Mouse (Mus musculus) heart, adult 9 months (tissue): ENCODE measurements around the gene Gcsh.

Experiments used
- DNase-seq, 2 experiments: peaks; one replicate each; pipeline ENCODE4 v3.0.0; 2022; ENCODE audit warnings: low spot score in 2 of 2

Gene Gcsh

DNA sequence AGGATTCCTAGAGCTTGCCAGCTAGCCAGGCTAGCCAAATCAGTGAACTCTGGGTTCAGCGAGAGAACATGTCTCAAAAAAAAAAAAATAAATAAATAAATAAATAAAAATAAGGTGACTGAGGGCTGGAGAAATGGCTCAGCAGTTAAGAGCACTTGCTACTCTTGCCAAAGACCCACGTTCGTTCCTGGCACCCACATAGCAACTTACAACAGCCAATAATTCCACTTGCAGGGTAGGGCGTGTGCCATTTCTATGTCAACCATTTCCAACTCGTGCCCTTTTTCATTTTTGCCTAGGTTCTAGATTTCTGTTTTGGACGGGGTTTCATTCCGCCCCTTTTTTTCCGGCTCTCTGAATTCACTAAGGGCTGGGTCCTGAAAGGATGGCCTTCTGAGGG, 15.3 kb downstream of the Gcsh start:
- no peak for DNase-seq

DNA sequence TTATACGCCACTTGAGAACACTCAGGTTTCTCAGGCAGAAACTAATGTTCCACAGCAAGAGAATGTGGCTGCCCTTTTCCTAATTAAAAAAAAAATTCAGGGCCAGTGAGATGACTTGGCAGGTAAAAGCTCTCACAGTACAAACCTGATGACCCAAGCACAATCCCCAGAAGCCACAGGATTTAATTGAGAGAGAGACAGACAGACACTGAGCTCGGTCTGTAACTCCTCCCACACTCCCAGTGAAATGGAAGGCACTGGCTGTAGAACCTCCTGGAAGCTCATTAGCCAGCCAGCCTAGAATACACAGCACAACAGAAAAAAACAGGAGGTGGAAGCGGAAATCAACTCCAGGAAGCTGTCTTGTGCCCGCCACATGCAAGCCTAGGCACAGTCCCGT, 17.7 kb downstream of the Gcsh start:
- DNase-seq, result no peak

GRCm38 (mm10) chr8:116975066-116975465, 18.3 kb downstream of the Gcsh start:
- DNase-seq, result no peak

DNA sequence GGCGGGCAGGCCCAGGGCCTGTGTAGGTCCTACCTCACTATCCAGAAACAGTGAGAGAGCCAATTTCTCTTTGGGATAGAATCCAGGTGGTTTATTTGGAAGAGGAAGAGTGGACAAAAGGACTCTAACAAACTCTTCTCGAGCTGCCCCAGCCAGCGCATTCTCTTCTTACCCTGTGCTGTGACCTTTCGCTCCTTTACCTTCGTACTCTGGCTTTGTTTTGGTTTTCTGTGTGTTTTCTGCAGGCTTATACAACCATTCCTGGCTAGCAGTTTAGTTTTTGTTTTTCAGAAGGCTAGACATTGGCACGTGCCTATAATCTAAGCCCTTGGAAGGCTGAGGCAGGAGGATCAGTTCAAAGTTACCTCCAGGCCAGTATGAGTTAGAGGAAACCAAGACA, 23.8 kb downstream of the Gcsh start:
- no peak for DNase-seq

GRCm38 (mm10) chr8:116954415-116954814, 38.9 kb downstream of the Gcsh start:
- DNase-seq, result no peak

GRCm38 (mm10) chr8:116952428-116952827, 40.9 kb downstream of the Gcsh start:
- DNase-seq, result no peak

DNA sequence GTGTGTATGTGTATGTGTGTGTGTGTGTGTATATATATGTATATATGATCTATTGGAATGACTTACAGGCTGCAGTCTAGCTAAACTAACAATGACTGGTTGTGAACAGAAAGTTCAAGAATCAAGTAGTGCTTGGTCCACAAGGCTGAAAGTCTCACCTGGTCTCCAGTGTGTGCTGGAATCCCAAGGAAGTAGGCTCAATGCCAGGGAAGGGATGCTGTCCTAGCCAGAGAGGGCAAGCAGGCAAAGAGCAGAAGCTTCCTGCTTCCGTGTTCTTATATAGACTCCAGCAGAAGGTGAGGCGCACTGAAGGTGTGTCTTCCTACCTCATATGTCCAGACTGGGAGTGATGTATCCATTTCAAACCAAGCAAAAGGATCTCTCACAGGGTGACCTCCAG, 41.6 kb downstream of the Gcsh start:
- DNase-seq, result no peak

DNA sequence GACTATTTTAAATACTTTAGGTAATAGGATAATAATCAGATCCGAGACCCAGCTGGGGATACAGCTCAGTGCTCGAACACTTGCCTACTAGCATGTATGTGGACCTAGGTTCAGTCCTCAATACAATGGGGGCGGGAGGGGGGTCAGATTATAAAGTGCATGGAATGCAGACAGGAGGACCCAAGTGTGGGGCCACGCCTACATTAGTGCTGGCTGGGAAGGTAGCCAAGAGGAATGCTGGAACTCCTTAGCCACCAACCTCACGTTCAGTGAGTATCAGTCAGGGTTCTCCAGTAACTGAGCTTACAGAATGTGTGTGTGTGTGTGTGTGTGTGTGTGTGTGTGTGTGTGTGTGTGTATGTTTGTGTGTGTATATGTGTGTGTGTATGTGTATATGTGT, 42.0 kb downstream of the Gcsh start:
- no peak for DNase-seq

GRCm38 (mm10) chr8:116947589-116947988, 45.7 kb downstream of the Gcsh start:
- no peak for DNase-seq

DNA sequence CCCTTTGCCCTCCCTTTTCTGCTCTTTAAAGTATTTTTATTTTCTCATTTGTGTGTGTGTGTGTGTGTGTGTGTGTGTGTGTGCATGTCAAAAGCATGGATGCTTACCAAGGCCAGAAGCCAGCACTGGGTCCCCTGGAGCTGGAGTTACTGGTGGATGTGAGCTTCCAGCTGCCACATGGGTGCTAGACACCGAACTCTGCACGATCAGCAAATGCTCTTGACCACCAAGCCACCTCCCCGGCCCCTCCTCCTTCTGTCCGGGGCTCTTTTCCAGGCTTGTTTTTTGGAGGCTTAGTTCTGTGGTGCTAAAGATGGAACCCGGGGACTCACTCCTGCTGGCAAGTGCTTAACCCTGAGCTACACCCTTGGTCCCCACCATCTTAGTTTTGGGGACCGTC, 46.5 kb downstream of the Gcsh start:
- peak; percentile 27 to 31 for DNase-seq

GRCm38 (mm10) chr8:116946268-116946838, 47.0 kb downstream of the Gcsh start:
- DNase-seq, result peak; percentile 62 to 67

DNA sequence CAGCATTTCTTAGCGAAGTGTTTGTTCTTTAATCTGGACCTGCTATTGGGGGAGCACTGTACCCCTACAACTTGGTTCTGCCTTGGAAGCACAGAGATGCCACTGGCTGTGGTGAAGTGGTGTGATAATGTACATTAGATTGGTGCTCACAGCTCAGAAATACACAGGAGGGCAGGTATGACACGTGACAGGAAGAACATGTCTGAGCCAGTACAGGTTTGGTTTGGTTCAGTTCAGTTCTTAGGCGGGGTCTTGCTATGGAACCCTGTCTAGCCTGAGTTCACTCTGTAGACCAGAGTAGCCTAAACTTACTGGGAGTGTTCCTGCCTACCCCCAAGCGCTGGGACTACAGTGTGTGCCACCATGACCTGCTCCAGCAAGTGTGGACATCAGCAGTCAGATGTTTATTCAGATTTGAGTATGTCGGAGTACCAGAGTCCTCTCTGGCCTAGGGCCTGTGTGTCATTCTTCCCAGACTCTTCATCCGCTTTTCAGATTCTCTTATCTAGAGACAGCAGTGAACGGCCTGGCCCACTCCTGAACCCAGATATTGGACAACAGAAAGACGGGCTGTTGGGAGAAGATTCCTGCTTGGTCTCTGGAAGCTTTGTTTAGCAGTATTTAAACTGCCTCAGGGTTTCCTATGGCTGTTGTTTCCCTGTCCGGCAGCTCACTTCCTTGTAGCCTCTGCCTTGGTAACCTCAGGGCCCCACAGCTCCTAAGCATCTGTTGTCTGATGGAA, 48.0 kb downstream of the Gcsh start:
- DNase-seq, result no peak

DNA sequence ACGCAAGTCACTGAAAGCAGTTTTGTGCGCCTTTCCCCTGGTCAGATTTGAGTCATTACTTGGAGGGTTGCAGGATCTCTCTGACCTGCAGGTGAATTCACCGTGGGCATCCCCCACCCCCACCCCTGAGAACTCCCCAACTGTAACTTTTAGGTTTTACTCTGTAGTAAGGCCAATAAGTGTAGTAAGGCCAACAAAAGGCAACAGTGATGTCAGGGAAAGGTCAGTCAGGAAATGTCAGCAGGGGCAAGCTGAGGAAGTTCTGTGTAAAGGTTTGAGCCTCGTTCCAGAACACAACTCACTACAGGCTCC, 49.0 kb downstream of the Gcsh start:
- no peak for DNase-seq

DNA sequence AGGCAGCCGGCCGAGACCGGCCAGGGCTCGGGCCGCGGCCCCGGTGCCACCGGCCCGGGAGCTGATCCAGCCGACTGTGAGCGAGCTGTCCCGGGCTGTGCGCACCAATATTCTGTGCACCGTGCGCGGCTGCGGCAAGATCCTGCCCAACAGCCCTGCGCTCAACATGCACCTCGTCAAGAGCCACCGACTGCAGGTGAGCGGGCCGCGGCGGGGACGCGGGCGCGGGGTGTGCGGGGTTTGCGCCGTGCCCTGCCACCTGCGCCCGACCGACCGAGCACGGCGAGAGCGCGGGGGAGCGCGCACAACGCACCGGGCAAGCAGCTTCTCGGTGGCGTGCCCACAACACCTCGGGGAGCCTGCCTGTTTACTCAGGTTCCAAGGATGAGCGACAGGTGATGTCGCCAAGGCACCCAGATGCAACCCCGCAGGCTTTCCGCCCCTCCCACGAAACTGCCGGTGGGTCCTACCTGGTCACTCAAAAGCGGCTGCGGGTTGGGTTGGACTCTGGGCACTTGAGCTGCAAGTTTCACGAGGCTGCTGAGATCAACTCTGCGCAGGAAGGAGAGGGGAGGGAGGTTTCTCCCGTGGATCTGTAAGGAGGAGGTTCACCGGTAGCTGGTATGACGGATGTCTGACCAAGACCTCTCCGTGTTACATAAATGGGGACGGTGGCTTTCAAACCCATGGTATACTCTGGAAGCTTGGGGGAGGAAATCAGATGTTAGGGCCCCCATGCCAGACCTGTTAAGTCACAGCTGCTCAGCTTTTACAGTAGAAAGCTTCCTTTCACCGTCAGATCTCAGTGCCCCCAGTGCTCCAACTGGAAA, 49.6 kb downstream of the Gcsh start:
- DNase-seq, result peak; percentile 7 to 23

DNA sequence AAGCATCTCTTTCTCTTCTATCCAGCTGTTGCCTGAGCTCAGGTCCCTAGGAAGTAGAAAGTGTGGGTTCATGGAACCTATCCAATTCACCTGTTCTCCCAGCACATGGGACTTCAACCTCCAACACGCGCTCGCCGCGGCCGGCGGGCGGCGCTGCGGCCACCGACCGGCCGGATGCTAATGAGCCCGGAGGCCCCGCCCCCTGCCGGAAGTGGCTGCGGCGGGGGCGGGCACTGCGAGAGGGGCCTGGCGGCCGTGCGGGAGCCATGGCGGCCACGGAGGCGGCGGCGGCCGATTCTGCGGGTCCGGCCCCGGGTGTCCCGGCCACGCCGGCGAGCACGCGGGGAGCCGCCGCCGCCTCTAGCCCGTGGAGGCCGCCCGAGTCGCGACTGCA, 50.2 kb downstream of the Gcsh start, which contains the start of gene Atmin:
Gene Atmin, plus strand, starts transcription at position 233 of the 394 bp plus-strand sequence.
- peak; percentile 78 to 83 for DNase-seq

GRCm38 (mm10) chr8:116942284-116943058, 50.9 kb downstream of the Gcsh start:
- no peak for DNase-seq

GRCm38 (mm10) chr8:116935506-116935905, 57.8 kb downstream of the Gcsh start:
- no peak for DNase-seq

GRCm38 (mm10) chr8:116934976-116935375, 58.4 kb downstream of the Gcsh start:
- DNase-seq, result no peak
